Mouse (Mus musculus) spleen, adult 2 months (tissue): Measurements from ENCODE around the gene Ppfia4.

Source experiments
- CTCF ChIP-seq: fragments of 200-500 bp; IDR thresholded peaks from 2 replicates; pipeline ENCODE4 v1.5.1; 2011; ENCODE audit warnings: mild to moderate bottlenecking, inconsistent platforms; ENCODE audit not compliant: insufficient read depth, insufficient read length, insufficient replicate concordance; ENCODE audit errors: extremely low read depth
- POLR2A ChIP-seq: fragments of 200-500 bp; IDR thresholded peaks from 2 replicates; pipeline ENCODE4 v1.6.1; 2011; ENCODE audit warnings: low read depth, low read length, inconsistent platforms

GRCm38 (mm10) chr1:134341641-134342277 is 9.0 kb upstream of the Ppfia4 start:
- TF ChIP-seq CTCF (no peak), POLR2A (no peak)
